Mouse (Mus musculus) embryonic fibroblast, embryonic 13.5 days (primary cell): ENCODE measurements at regions not wholly inside any gene's neighbourhood (a gene's known extent, or its start where the extent isn't known, plus 50 kb on each side); places are given as distances from the start of the nearest gene placed in this dataset.

ENCODE experiments used
- CTCF ChIP-seq: IDR thresholded peaks from 2 replicates; pipeline ENCODE4 v1.5.1; 2011; ENCODE audit warnings: mild to moderate bottlenecking, control low read depth, low read length, moderate library complexity, borderline replicate concordance; ENCODE audit not compliant: insufficient read depth
- POLR2A ChIP-seq: IDR thresholded peaks from 2 replicates; pipeline ENCODE4 v1.6.1; 2011; ENCODE audit warnings: low read depth, mild to moderate bottlenecking, control low read depth, low read length, moderate library complexity

GRCm38 (mm10) chr10:112810181-112810580 lies 118.6 kb downstream of the Atxn7l3b start:
- TF ChIP-seq CTCF (no peak), POLR2A (no peak)
